Mouse (Mus musculus): Measurements from ENCODE around the gene Zfp185. TPM values are rescaled to one million over a fixed set of nuclear protein-coding genes. Genes with fewer than 3 reads are reported as not detected.
A peak's percentile ranks its signal among the peaks of the same experiment; 100 is the strongest.

The Zfp185 gene
- total RNA-seq (2014; rRNA removed): 0.33 and 1.7 TPM in 2 replicates
- 0.84 and 0.96 TPM in 2 replicates for polyA plus RNA-seq (2015; fragmentation: Nextera tagmentation; extraction: Ambion mirVana)

DNA sequence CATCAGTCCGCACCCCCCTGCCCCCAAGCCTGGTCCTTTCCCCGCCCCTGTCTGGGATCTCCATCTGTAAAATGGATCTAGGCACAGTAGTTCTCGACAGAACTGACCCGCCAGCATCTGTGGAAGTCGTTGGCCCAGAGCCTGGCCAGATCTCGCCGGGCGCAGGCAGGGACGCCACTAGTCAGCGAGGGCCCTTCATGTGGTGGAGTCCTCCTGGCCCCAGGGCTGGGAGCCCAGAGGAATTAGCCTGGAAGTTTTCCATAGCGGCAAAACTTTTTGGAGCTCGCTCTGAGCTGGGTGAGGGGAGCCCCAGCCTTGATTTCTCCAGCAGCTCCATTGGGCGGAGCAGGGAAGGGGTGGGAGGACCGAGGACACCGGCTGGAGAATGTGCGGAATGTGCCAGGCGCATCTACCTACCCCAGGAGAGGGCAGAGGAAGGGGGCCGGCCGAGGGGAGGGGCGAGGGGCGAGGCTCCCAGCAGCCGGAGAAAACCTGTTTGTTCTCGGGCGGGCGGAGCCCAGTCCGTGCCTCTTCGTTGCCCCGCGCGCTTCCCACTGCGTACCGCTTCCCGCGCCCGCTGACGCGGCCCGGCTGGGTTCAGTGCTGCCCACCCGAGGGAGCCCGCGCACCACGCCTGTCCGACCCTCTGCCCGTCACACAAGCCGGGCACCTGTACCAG, at the start of gene Zfp185:
Gene Zfp185 (plus strand): TSS at position 499 of the 679 bp plus-strand sequence.
- H3K36me3 ChIP-seq (ENCODE audit: insufficient read depth, low read length): no peaks in the 10 kb centered on the region
- DNase-seq (ENCODE audit: low spot score) (no peak), ATAC-seq (ENCODE audit: low FRiP score) (peak; percentile 63)
- WGBS: 22% methylated on average over 35 of the region's 45 CpGs
- H3K4me2 ChIP-seq (ENCODE audit: low read depth, low read length, poor library complexity, severe bottlenecking): peak within 1 kb of the TSS; percentile 61
- no peak for TF ChIP-seq CTCF (IDR thresholded peaks at IDR 0.05)
- no peak within 1 kb of the TSS for H3K27ac ChIP-seq (ENCODE audit: low read depth, low read length)
- H3K9ac ChIP-seq (replicated peaks; ENCODE audit: low read length, poor library complexity, severe bottlenecking): no peak within 1 kb of the TSS
- no peaks in the 10 kb centered on the region for H3K9me3 ChIP-seq (ENCODE audit: low read length)
- 0 out of 2 replicates have a peak, but pooled peaks cover 5% of the 10 kb centered on the region for H3K27me3 ChIP-seq (ENCODE audit: insufficient read depth, low read length)
- peak within 1 kb of the TSS; percentile 31 for H3K4me3 ChIP-seq (ENCODE audit: low read depth, low read length)
- H3K4me1 ChIP-seq (ENCODE audit: insufficient read depth, low read length): no peaks in the 10 kb centered on the region

DNA sequence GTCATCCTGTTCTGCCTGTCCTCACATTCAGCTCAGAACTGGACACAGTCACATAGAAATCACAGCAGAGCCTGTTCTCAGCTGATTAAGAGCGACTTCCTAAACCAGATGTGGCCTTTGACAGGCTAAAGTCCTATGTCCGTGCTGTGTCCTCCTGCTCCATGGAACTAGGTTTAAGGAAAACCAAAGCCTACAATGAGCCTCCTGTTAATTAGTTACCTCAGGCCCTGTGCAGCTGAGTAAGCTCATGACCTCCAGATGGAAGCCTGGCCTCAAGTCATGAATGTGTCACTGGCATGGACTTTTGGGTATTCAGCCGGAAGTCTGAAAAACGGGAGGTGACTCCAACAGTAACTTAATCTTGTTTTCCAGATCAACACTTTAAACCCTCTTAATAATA, 33.7 kb upstream of the Zfp185 start:
- TF ChIP-seq CTCF (IDR thresholded peaks at IDR 0.05): no peak
- WGBS: 67% methylated on average over 4 of the region's 4 CpGs
- no peaks in the 10 kb centered on the region for H3K4me1 ChIP-seq (ENCODE audit: insufficient read depth, low read length)
- DNase-seq (ENCODE audit: low spot score) (no peak), ATAC-seq (ENCODE audit: low FRiP score) (no peak)
- H3K9ac ChIP-seq (replicated peaks; ENCODE audit: low read length, poor library complexity, severe bottlenecking): no peak overlapping the region
- no peak overlapping the region for H3K27ac ChIP-seq (ENCODE audit: low read depth, low read length)
- no peak overlapping the region for H3K4me2 ChIP-seq (ENCODE audit: low read depth, low read length, poor library complexity, severe bottlenecking)
- H3K27me3 ChIP-seq (ENCODE audit: insufficient read depth, low read length): no peaks in the 10 kb centered on the region
- no peak overlapping the region for H3K4me3 ChIP-seq (ENCODE audit: low read depth, low read length)
- H3K9me3 ChIP-seq (ENCODE audit: low read length): no peaks in the 10 kb centered on the region
- peaks cover 9% of the 10 kb centered on the region; the same call in 1 of the 2 replicates for H3K36me3 ChIP-seq (ENCODE audit: insufficient read depth, low read length)

DNA sequence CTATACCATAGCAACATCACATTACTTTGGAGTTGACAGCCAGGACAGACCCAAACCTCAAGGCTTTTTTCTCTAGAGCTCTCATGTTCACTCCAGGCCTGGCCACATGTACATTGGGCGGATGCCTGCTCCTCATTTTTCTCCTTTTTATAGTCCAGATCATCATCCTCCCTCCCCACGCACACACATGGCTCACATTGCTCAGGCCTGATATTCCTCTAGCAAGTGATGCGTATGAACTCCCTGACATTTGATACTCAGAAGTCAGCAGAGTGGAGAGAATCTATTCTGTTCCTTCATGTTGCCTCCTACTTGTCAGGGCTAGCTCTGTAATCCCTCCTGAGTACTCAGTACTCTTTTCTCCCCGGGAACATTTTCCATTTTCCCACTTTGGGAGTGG, 30.7 kb upstream of the Zfp185 start:
- WGBS: 91% methylated on average over 4 of the region's 4 CpGs
- H3K27me3 ChIP-seq (ENCODE audit: insufficient read depth, low read length): no peaks in the 10 kb centered on the region
- TF ChIP-seq CTCF (IDR thresholded peaks at IDR 0.05): no peak
- DNase-seq (ENCODE audit: low spot score) (no peak), ATAC-seq (ENCODE audit: low FRiP score) (no peak)
- no peaks in the 10 kb centered on the region for H3K9me3 ChIP-seq (ENCODE audit: low read length)
- no peak overlapping the region for H3K9ac ChIP-seq (replicated peaks; ENCODE audit: low read length, poor library complexity, severe bottlenecking)
- no peak overlapping the region for H3K4me2 ChIP-seq (ENCODE audit: low read depth, low read length, poor library complexity, severe bottlenecking)
- H3K4me1 ChIP-seq (ENCODE audit: insufficient read depth, low read length): no peaks in the 10 kb centered on the region
- H3K27ac ChIP-seq (ENCODE audit: low read depth, low read length): no peak overlapping the region
- H3K36me3 ChIP-seq (ENCODE audit: insufficient read depth, low read length): peaks cover 5% of the 10 kb centered on the region; the same call in 1 of the 2 replicates
- no peak overlapping the region for H3K4me3 ChIP-seq (ENCODE audit: low read depth, low read length)

- no peaks in the 10 kb centered on the region for H3K27me3 ChIP-seq (ENCODE audit: insufficient read depth, low read length)
- peaks cover 5% of the 10 kb centered on the region; the same call in 1 of the 2 replicates for H3K36me3 ChIP-seq (ENCODE audit: insufficient read depth, low read length)
- H3K4me3 ChIP-seq (ENCODE audit: low read depth, low read length): no peak overlapping the region
- TF ChIP-seq CTCF (IDR thresholded peaks at IDR 0.05): peak; percentile 42; the same call in 1 of the 2 replicates
- no peaks in the 10 kb centered on the region for H3K4me1 ChIP-seq (ENCODE audit: insufficient read depth, low read length)
- DNase-seq (ENCODE audit: low spot score): no peak
- WGBS: 88% methylated on average over 4 of the region's 4 CpGs
- H3K4me2 ChIP-seq (ENCODE audit: low read depth, low read length, poor library complexity, severe bottlenecking): no peak overlapping the region
- H3K9ac ChIP-seq (replicated peaks; ENCODE audit: low read length, poor library complexity, severe bottlenecking): no peak overlapping the region
- ATAC-seq (ENCODE audit: low FRiP score): no peak
- no peak overlapping the region for H3K27ac ChIP-seq (ENCODE audit: low read depth, low read length)
- no peaks in the 10 kb centered on the region for H3K9me3 ChIP-seq (ENCODE audit: low read length)
Measured at GRCm38 (mm10) chrX:72960431-72960830, 26.7 kb upstream of the Zfp185 start.

DNA sequence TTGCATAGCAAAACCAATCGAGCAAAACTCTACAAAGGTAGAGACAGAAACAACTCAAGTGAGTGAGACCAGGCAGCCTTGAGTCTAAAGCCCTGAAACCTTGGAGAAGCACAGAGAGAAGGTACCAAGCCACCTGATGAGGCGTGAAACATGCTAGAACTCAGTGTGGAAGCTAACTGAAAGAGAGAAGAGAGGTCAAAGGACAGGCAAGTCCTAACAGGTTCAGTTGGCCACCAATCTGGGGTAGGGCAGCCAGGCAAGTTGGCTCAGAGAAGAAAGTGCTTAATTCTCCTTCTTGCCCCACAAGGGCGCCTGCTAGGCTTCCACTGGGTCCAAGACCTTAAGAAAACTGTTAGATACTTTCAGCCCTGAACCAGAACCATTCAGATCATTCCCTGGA, 25.6 kb upstream of the Zfp185 start:
- Histone ChIP-seq H3K4me1 (ENCODE audit: insufficient read depth, low read length) (no peaks in the 10 kb centered on the region), H3K27ac (ENCODE audit: low read depth, low read length) (no peak overlapping the region), H3K9me3 (ENCODE audit: low read length) (no peaks in the 10 kb centered on the region), H3K4me2 (ENCODE audit: low read depth, low read length, poor library complexity, severe bottlenecking) (no peak overlapping the region), H3K4me3 (ENCODE audit: low read depth, low read length) (no peak overlapping the region), H3K9ac (replicated peaks; ENCODE audit: low read length, poor library complexity, severe bottlenecking) (no peak overlapping the region), H3K27me3 (ENCODE audit: insufficient read depth, low read length) (no peaks in the 10 kb centered on the region), H3K36me3 (ENCODE audit: insufficient read depth, low read length) (peaks cover 2% of the 10 kb centered on the region; the same call in 1 of the 2 replicates)
- no peak for TF ChIP-seq CTCF (IDR thresholded peaks at IDR 0.05)
- no peak for ATAC-seq (ENCODE audit: low FRiP score)
- DNase-seq (ENCODE audit: low spot score): no peak
- 69% methylated on average over 3 of the region's 3 CpGs for WGBS

GRCm38 (mm10) chrX:72962743-72963142, 24.4 kb upstream of the Zfp185 start:
- Histone ChIP-seq H3K27me3 (ENCODE audit: insufficient read depth, low read length) (no peaks in the 10 kb centered on the region), H3K9me3 (ENCODE audit: low read length) (no peaks in the 10 kb centered on the region), H3K27ac (ENCODE audit: low read depth, low read length) (no peak overlapping the region), H3K36me3 (ENCODE audit: insufficient read depth, low read length) (no peaks in the 10 kb centered on the region), H3K4me1 (ENCODE audit: insufficient read depth, low read length) (no peaks in the 10 kb centered on the region), H3K4me3 (ENCODE audit: low read depth, low read length) (no peak overlapping the region), H3K9ac (replicated peaks; ENCODE audit: low read length, poor library complexity, severe bottlenecking) (no peak overlapping the region), H3K4me2 (ENCODE audit: low read depth, low read length, poor library complexity, severe bottlenecking) (no peak overlapping the region)
- 78% methylated on average over 3 of the region's 3 CpGs for WGBS
- TF ChIP-seq CTCF (IDR thresholded peaks at IDR 0.05): no peak
- DNase-seq (ENCODE audit: low spot score) (peak; percentile 10), ATAC-seq (ENCODE audit: low FRiP score) (no peak)
